Mouse (Mus musculus): ENCODE data around the gene Mmel1. TPM values are rescaled to one million over a fixed set of nuclear protein-coding genes. Genes with fewer than 3 reads are reported as not detected.

Gene Mmel1
- polyA plus RNA-seq, 1 experiment from 2014 or later = 0.28 TPM

- Histone ChIP-seq H3K9me3 (no peaks in the 10 kb centered on the region), H3K36me3 (no peaks in the 10 kb centered on the region), H3K27ac (peak overlapping the region; percentile 7; the same call in 1 of the 2 replicates), H3K27me3 (no peaks in the 10 kb centered on the region), H3K9ac (0 out of 2 replicates have a peak overlapping the region, but pooled peaks have one; percentile 32), H3K4me1 (peaks cover 14% of the 10 kb centered on the region), H3K4me3 (no peak overlapping the region), H3K4me2 (no peak overlapping the region)
- ATAC-seq (ENCODE audit: insufficient number of reproducible peaks, insufficient read depth, low FRiP score, low TSS enrichment, low read depth) = no peak
- 22% methylated on average over 15 of the region's 15 CpGs for WGBS
These were observed 41.5 kb downstream of the Mmel1 start for GRCm38 (mm10) chr4:154910606-154911522.

- ATAC-seq (ENCODE audit: insufficient number of reproducible peaks, insufficient read depth, low FRiP score, low TSS enrichment, low read depth) = no peak
- H3K36me3 ChIP-seq = no peaks in the 10 kb centered on the region
- no peak overlapping the region for H3K4me3 ChIP-seq
- H3K4me1 ChIP-seq = peaks cover 14% of the 10 kb centered on the region
- 76% methylated on average over 2 of the region's 2 CpGs for WGBS
- H3K9ac ChIP-seq = no peak overlapping the region
- H3K27ac ChIP-seq = peak overlapping the region; percentile 7; the same call in 1 of the 2 replicates
- no peaks in the 10 kb centered on the region for H3K9me3 ChIP-seq
- no peaks in the 10 kb centered on the region for H3K27me3 ChIP-seq
- no peak overlapping the region for H3K4me2 ChIP-seq
These were observed 42.3 kb downstream of the Mmel1 start for GRCm38 (mm10) chr4:154911644-154912043.

- no peak for ATAC-seq (ENCODE audit: insufficient number of reproducible peaks, insufficient read depth, low FRiP score, low TSS enrichment, low read depth)
- Histone ChIP-seq H3K4me1 (peaks cover 9% of the 10 kb centered on the region; the same call in 1 of the 2 replicates), H3K4me3 (no peak overlapping the region), H3K36me3 (no peaks in the 10 kb centered on the region), H3K4me2 (no peak overlapping the region), H3K27me3 (no peaks in the 10 kb centered on the region), H3K9me3 (no peaks in the 10 kb centered on the region), H3K27ac (no peak overlapping the region), H3K9ac (peak overlapping the region; percentile 21; the same call in 1 of the 2 replicates)
- WGBS = 90% methylated on average over 3 of the region's 3 CpGs
These were observed 44.5 kb downstream of the Mmel1 start for GRCm38 (mm10) chr4:154913845-154914244.

GRCm38 (mm10) chr4:154914252-154914651 lies 44.9 kb downstream of the Mmel1 start:
- Histone ChIP-seq H3K9ac (no peak overlapping the region), H3K9me3 (no peaks in the 10 kb centered on the region), H3K4me1 (peaks cover 9% of the 10 kb centered on the region; the same call in 1 of the 2 replicates), H3K4me3 (no peak overlapping the region), H3K36me3 (no peaks in the 10 kb centered on the region), H3K4me2 (no peak overlapping the region), H3K27me3 (no peaks in the 10 kb centered on the region), H3K27ac (no peak overlapping the region)
- ATAC-seq (ENCODE audit: insufficient number of reproducible peaks, insufficient read depth, low FRiP score, low TSS enrichment, low read depth) = no peak
- 93% methylated on average over 4 of the region's 4 CpGs for WGBS

DNA sequence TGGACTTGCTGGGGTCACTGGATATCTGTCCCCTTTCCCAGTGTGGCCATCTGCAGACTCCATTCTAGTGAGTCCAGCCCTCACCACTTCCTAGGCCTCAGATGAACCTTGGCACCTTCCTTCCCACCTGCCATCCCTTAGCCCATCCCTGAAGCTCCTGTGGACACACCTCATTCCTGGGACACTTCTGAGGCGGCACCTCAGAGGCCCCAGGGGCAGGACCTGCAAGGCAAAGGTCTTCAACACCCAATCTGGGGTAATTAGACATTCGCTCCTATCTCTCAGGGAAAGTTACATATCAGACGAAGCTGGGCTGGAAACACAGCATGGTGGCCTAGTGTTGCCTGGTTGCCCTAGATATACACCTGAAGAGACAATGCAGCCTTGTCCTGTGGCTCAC lies 45.3 kb downstream of the Mmel1 start:
- no peak overlapping the region for H3K27ac ChIP-seq
- 71% methylated on average over 3 of the region's 3 CpGs for WGBS
- H3K4me2 ChIP-seq = no peak overlapping the region
- H3K27me3 ChIP-seq = no peaks in the 10 kb centered on the region
- no peaks in the 10 kb centered on the region for H3K36me3 ChIP-seq
- H3K9me3 ChIP-seq = no peaks in the 10 kb centered on the region
- no peak overlapping the region for H3K4me3 ChIP-seq
- peaks cover 9% of the 10 kb centered on the region; the same call in 1 of the 2 replicates for H3K4me1 ChIP-seq
- no peak overlapping the region for H3K9ac ChIP-seq
- no peak for ATAC-seq (ENCODE audit: insufficient number of reproducible peaks, insufficient read depth, low FRiP score, low TSS enrichment, low read depth)

DNA sequence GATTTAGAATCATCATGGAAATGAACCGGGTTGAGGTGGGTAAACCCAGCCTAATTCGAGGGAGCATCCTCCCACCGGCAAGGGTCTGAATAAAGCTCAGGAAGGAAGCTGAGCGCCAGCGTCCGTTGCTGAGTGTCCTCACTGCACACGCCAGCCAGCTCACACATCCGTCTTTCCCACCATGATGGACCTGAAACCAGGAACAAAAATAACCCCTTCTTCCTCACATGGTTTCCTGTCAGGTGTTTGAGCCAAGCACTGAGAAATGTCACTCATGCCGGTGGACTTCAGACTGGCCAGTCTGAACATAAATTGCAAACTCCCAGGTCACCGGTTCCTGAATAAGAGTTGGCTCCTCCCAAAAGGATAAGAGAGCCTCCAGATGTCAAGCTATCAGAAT lies 45.9 kb downstream of the Mmel1 start:
- H3K36me3 ChIP-seq = no peaks in the 10 kb centered on the region
- no peak overlapping the region for H3K4me2 ChIP-seq
- H3K4me3 ChIP-seq = no peak overlapping the region
- ATAC-seq (ENCODE audit: insufficient number of reproducible peaks, insufficient read depth, low FRiP score, low TSS enrichment, low read depth) = no peak
- no peak overlapping the region for H3K27ac ChIP-seq
- WGBS = 82% methylated on average over 10 of the region's 10 CpGs
- no peak overlapping the region for H3K9ac ChIP-seq
- peaks cover 9% of the 10 kb centered on the region; the same call in 1 of the 2 replicates for H3K4me1 ChIP-seq
- H3K9me3 ChIP-seq = no peaks in the 10 kb centered on the region
- no peaks in the 10 kb centered on the region for H3K27me3 ChIP-seq

DNA sequence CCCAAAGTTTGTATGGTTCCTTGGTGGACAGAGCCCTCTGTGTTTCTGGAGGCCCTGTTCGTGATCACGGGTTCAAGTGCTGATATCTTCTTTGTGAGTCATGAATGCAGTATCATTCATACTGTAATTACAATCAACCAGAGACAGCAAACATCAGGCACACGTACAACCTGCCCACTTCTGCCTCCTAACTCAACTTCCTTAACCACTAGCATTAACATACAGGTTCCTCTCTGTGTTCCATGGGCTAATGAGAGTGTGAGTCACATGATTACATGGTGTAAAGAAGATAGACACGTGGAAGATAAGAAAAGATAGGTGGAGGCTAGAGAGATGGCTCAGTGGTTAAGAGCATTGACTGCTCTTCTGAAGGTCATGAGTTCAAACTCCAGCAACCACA lies 47.3 kb downstream of the Mmel1 start:
- H3K9ac ChIP-seq = no peak overlapping the region
- H3K27me3 ChIP-seq = no peaks in the 10 kb centered on the region
- 87% methylated on average over 4 of the region's 4 CpGs for WGBS
- no peaks in the 10 kb centered on the region for H3K36me3 ChIP-seq
- no peaks in the 10 kb centered on the region for H3K4me1 ChIP-seq
- no peak overlapping the region for H3K27ac ChIP-seq
- H3K9me3 ChIP-seq = no peaks in the 10 kb centered on the region
- no peak overlapping the region for H3K4me2 ChIP-seq
- no peak for ATAC-seq (ENCODE audit: insufficient number of reproducible peaks, insufficient read depth, low FRiP score, low TSS enrichment, low read depth)
- H3K4me3 ChIP-seq = no peak overlapping the region

- Histone ChIP-seq H3K36me3 (no peaks in the 10 kb centered on the region), H3K4me1 (peaks cover 10% of the 10 kb centered on the region), H3K27ac (no peak overlapping the region; the same call in 1 of the 2 replicates), H3K9ac (no peak overlapping the region), H3K4me2 (no peak overlapping the region), H3K4me3 (no peak overlapping the region), H3K9me3 (no peaks in the 10 kb centered on the region), H3K27me3 (no peaks in the 10 kb centered on the region)
- WGBS = 74% methylated on average over 4 of the region's 4 CpGs
- ATAC-seq (ENCODE audit: insufficient number of reproducible peaks, insufficient read depth, low FRiP score, low TSS enrichment, low read depth) = no peak
These were observed 52.9 kb downstream of the Mmel1 start for GRCm38 (mm10) chr4:154922291-154922690.

GRCm38 (mm10) chr4:154922931-154923330 lies 53.5 kb downstream of the Mmel1 start:
- no peaks in the 10 kb centered on the region for H3K9me3 ChIP-seq
- H3K9ac ChIP-seq = no peak overlapping the region
- H3K4me3 ChIP-seq = no peak overlapping the region
- H3K36me3 ChIP-seq = no peaks in the 10 kb centered on the region
- WGBS = 84% methylated on average over 5 of the region's 5 CpGs
- peaks cover 17% of the 10 kb centered on the region for H3K4me1 ChIP-seq
- H3K27ac ChIP-seq = no peak overlapping the region
- H3K4me2 ChIP-seq = no peak overlapping the region
- H3K27me3 ChIP-seq = no peaks in the 10 kb centered on the region
- ATAC-seq (ENCODE audit: insufficient number of reproducible peaks, insufficient read depth, low FRiP score, low TSS enrichment, low read depth) = no peak

- no peak for ATAC-seq (ENCODE audit: insufficient number of reproducible peaks, insufficient read depth, low FRiP score, low TSS enrichment, low read depth)
- Histone ChIP-seq H3K27me3 (no peaks in the 10 kb centered on the region), H3K4me1 (peaks cover 23% of the 10 kb centered on the region), H3K9me3 (no peaks in the 10 kb centered on the region), H3K4me2 (no peak overlapping the region), H3K36me3 (no peaks in the 10 kb centered on the region), H3K4me3 (no peak overlapping the region), H3K9ac (no peak overlapping the region), H3K27ac (no peak overlapping the region)
- 52% methylated on average over 4 of the region's 4 CpGs for WGBS
These were observed 56.0 kb downstream of the Mmel1 start for GRCm38 (mm10) chr4:154925413-154925812.

GRCm38 (mm10) chr4:154926969-154927898 lies 57.8 kb downstream of the Mmel1 start:
- H3K9ac ChIP-seq = peak overlapping the region; percentile 59
- no peaks in the 10 kb centered on the region for H3K27me3 ChIP-seq
- H3K36me3 ChIP-seq = no peaks in the 10 kb centered on the region
- H3K4me3 ChIP-seq = peak overlapping the region; percentile 24
- WGBS = 41% methylated on average over 9 of the region's 9 CpGs
- peaks cover 23% of the 10 kb centered on the region for H3K4me1 ChIP-seq
- peak overlapping the region; percentile 52 for H3K4me2 ChIP-seq
- no peaks in the 10 kb centered on the region for H3K9me3 ChIP-seq
- H3K27ac ChIP-seq = peak overlapping the region; percentile 79
- no peak for ATAC-seq (ENCODE audit: insufficient number of reproducible peaks, insufficient read depth, low FRiP score, low TSS enrichment, low read depth)
